Mouse (Mus musculus) kidney, postnatal 0 days (tissue): ENCODE data around the gene Cgn. TPM values are rescaled to one million over a fixed set of nuclear protein-coding genes. Genes with fewer than 3 reads are reported as not detected.

ENCODE experiments used
- ATAC-seq: fragments of 200-750 bp; cut with Nextera tagmentation; replicated peaks from 2 replicates; pipeline ENCODE4 v1.8.0; 2017; ENCODE audit warnings: low read depth, moderate number of reproducible peaks, moderate TSS enrichment, moderate library complexity; ENCODE audit not compliant: low FRiP score
- DNase-seq: peaks from one replicate; pipeline ENCODE4 v3.0.0-alpha.2; 2016; ENCODE audit warnings: low spot score
- H3K27ac ChIP-seq: fragments of 300-500 bp; sonication (generic); 2 replicates; pipeline ENCODE4 v1.5.1; 2014; ENCODE audit warnings: mild to moderate bottlenecking
- H3K27me3 ChIP-seq: fragments of 300-500 bp; sonication (generic); 2 replicates; pipeline ENCODE4 v1.6.1; 2014; ENCODE audit warnings: low read length, mixed read lengths; ENCODE audit not compliant: insufficient read depth
- H3K36me3 ChIP-seq: fragments of 300-500 bp; sonication (generic); 2 replicates; pipeline ENCODE4 v1.6.1; 2014; ENCODE audit warnings: low read length, mixed read lengths; ENCODE audit not compliant: insufficient read depth
- H3K4me1 ChIP-seq: fragments of 300-500 bp; sonication (generic); replicated peaks from 2 replicates; pipeline ENCODE4 v1.6.1; 2014; ENCODE audit warnings: antibody characterized with exemption, low read length, mixed read lengths; ENCODE audit not compliant: insufficient read depth
- H3K4me2 ChIP-seq: fragments of 300-500 bp; sonication (generic); 2 replicates; pipeline ENCODE4 v1.6.1; 2014; ENCODE audit warnings: mild to moderate bottlenecking, low read length, moderate library complexity, mixed read lengths
- H3K4me3 ChIP-seq: fragments of 300-500 bp; sonication (generic); replicated peaks from 2 replicates; pipeline ENCODE4 v1.5.1; 2014; ENCODE audit warnings: low read depth, low read length
- H3K9ac ChIP-seq: fragments of 300-500 bp; sonication (generic); 2 replicates; pipeline ENCODE4 v1.6.1; 2014; ENCODE audit warnings: low read depth, low read length
- H3K9me3 ChIP-seq: fragments of 300-500 bp; sonication (generic); replicated peaks from 2 replicates; pipeline ENCODE4 v1.6.1; 2016; ENCODE audit warnings: low read length, inconsistent platforms, mixed read lengths
- CTCF ChIP-seq: IDR thresholded peaks from 2 replicates; pipeline ENCODE4 v1.5.1; 2016; ENCODE audit warnings: antibody characterized with exemption, low read depth, mild to moderate bottlenecking, moderate library complexity
- WGBS: fragments of 180-500 bp; shearing (Covaris S2); extraction: QIAGEN DNeasy Blood & Tissue Kit; methylation state at CpG from one replicate; pipeline ENCODE4 v1.1.7; 2014; 5-methylcytosine and 5-hydroxymethylcytosine counted together
- polyA plus RNA-seq: library from polyadenylated mRNA; unstranded; fragments of >200 nt; fragmentation: Nextera tagmentation; extraction: Ambion mirVana; gene quantifications from 2 replicates; pipeline ENCODE4 v1.2.1, GENCODE M21; 2015

Gene Cgn
- polyA plus RNA-seq = 15.7 and 16.4 TPM in 2 replicates

GRCm38 (mm10) chr3:94786367-94786835, at the start of gene Cgn:
TSS of gene Cgn (minus strand) at chr3:94786492.
- no peak for TF ChIP-seq CTCF
- DNase-seq (peak; percentile 95), ATAC-seq (peak; percentile 88)
- peak within 1 kb of the TSS; percentile 68; the same call in 1 of the 2 replicates for H3K27ac ChIP-seq
- WGBS = under 1% methylated on average over 34 of the region's 35 CpGs
- peak within 1 kb of the TSS; percentile 50 for H3K9ac ChIP-seq
- peak within 1 kb of the TSS; percentile 67 for H3K4me2 ChIP-seq
- no peaks in the 10 kb centered on the region for H3K36me3 ChIP-seq
- H3K9me3 ChIP-seq = no peaks in the 10 kb centered on the region
- H3K27me3 ChIP-seq = no peaks in the 10 kb centered on the region
- peak within 1 kb of the TSS; percentile 39 for H3K4me3 ChIP-seq
- no peaks in the 10 kb centered on the region for H3K4me1 ChIP-seq

GRCm38 (mm10) chr3:94835396-94835795, 49.1 kb upstream of the Cgn start:
- Histone ChIP-seq H3K9ac (no peak overlapping the region), H3K27me3 (no peaks in the 10 kb centered on the region), H3K36me3 (no peaks in the 10 kb centered on the region), H3K27ac (no peak overlapping the region), H3K4me2 (no peak overlapping the region), H3K9me3 (no peaks in the 10 kb centered on the region), H3K4me3 (no peak overlapping the region), H3K4me1 (peaks cover 7% of the 10 kb centered on the region)
- TF ChIP-seq CTCF = no peak
- 70% methylated on average over 3 of the region's 3 CpGs for WGBS
- DNase-seq = no peak
- no peak for ATAC-seq

- Histone ChIP-seq H3K36me3 (no peaks in the 10 kb centered on the region), H3K9me3 (no peaks in the 10 kb centered on the region), H3K4me1 (no peaks in the 10 kb centered on the region), H3K4me2 (no peak overlapping the region), H3K9ac (no peak overlapping the region), H3K27ac (no peak overlapping the region), H3K4me3 (no peak overlapping the region), H3K27me3 (no peaks in the 10 kb centered on the region)
- TF ChIP-seq CTCF = peak; percentile 40
- DNase-seq = no peak
- ATAC-seq = no peak
These were observed 47.1 kb upstream of the Cgn start for GRCm38 (mm10) chr3:94833358-94833757.

GRCm38 (mm10) chr3:94832701-94833100, 46.4 kb upstream of the Cgn start:
- no peak for TF ChIP-seq CTCF
- Histone ChIP-seq H3K36me3 (no peaks in the 10 kb centered on the region), H3K9me3 (no peaks in the 10 kb centered on the region), H3K27ac (0 out of 2 replicates have a peak overlapping the region, but pooled peaks have one; percentile 2), H3K4me2 (no peak overlapping the region), H3K4me1 (no peaks in the 10 kb centered on the region), H3K4me3 (no peak overlapping the region), H3K9ac (no peak overlapping the region), H3K27me3 (no peaks in the 10 kb centered on the region)
- no peak for ATAC-seq
- WGBS = 68% methylated on average over 5 of the region's 5 CpGs
- DNase-seq = no peak

- 28% methylated on average over 9 of the region's 9 CpGs for WGBS
- TF ChIP-seq CTCF = no peak
- ATAC-seq (no peak), DNase-seq (no peak)
- H3K36me3 ChIP-seq = no peaks in the 10 kb centered on the region
- no peak overlapping the region for H3K9ac ChIP-seq
- H3K9me3 ChIP-seq = no peaks in the 10 kb centered on the region
- H3K4me2 ChIP-seq = no peak overlapping the region
- H3K27ac ChIP-seq = no peak overlapping the region
- H3K27me3 ChIP-seq = no peaks in the 10 kb centered on the region
- H3K4me1 ChIP-seq = no peaks in the 10 kb centered on the region
- H3K4me3 ChIP-seq = no peak overlapping the region
These were observed 45.8 kb upstream of the Cgn start for GRCm38 (mm10) chr3:94832100-94832499.

- no peaks in the 10 kb centered on the region for H3K9me3 ChIP-seq
- H3K27ac ChIP-seq = no peak overlapping the region
- H3K27me3 ChIP-seq = no peaks in the 10 kb centered on the region
- ATAC-seq (no peak), DNase-seq (no peak)
- no peak overlapping the region for H3K4me3 ChIP-seq
- TF ChIP-seq CTCF = peak; percentile 29; the same call in 1 of the 2 replicates
- no peaks in the 10 kb centered on the region for H3K4me1 ChIP-seq
- H3K4me2 ChIP-seq = no peak overlapping the region
- WGBS = 87% methylated on average over 3 of the region's 3 CpGs
- no peaks in the 10 kb centered on the region for H3K36me3 ChIP-seq
- no peak overlapping the region for H3K9ac ChIP-seq
These were observed 37.8 kb upstream of the Cgn start for GRCm38 (mm10) chr3:94824110-94824509.

- Histone ChIP-seq H3K9ac (no peak overlapping the region), H3K36me3 (no peaks in the 10 kb centered on the region), H3K4me2 (peak overlapping the region; percentile 87), H3K9me3 (no peaks in the 10 kb centered on the region), H3K27me3 (no peaks in the 10 kb centered on the region), H3K4me3 (peak overlapping the region; percentile 74), H3K27ac (no peak overlapping the region), H3K4me1 (no peaks in the 10 kb centered on the region)
- WGBS = 71% methylated on average over 4 of the region's 4 CpGs
- ATAC-seq (no peak), DNase-seq (no peak)
- TF ChIP-seq CTCF = no peak
These were observed 35.8 kb upstream of the Cgn start for GRCm38 (mm10) chr3:94822082-94822481.
